Mouse (Mus musculus) midbrain, embryonic 11.5 days (tissue): ENCODE measurements around the gene Fabp3. TPM values are rescaled to one million over a fixed set of nuclear protein-coding genes. Genes with fewer than 3 reads are reported as not detected.
A peak's percentile ranks its signal among the peaks of the same experiment; 100 is the strongest.

ENCODE experiments used
- ATAC-seq: fragments of 200-750 bp; cut with Nextera tagmentation; 2 replicates; pipeline ENCODE4 v1.8.0; 2017; ENCODE audit warnings: moderate TSS enrichment, moderate library complexity; ENCODE audit not compliant: low FRiP score
- DNase-seq: peaks from one replicate; pipeline ENCODE4 v3.0.0; 2015; ENCODE audit warnings: low spot score; ENCODE audit errors: missing footprints
- H3K27ac ChIP-seq: fragments of 300-500 bp; sonication (generic); 2 replicates; pipeline ENCODE4 v1.5.1; 2014; ENCODE audit warnings: low read depth, low read length
- H3K27me3 ChIP-seq: fragments of 300-500 bp; sonication (generic); 2 replicates; pipeline ENCODE4 v1.6.1; 2014; ENCODE audit warnings: mild to moderate bottlenecking, low read length, moderate library complexity, mixed read lengths; ENCODE audit not compliant: control insufficient read depth, insufficient read depth
- H3K36me3 ChIP-seq: fragments of 300-500 bp; sonication (generic); 2 replicates; pipeline ENCODE4 v1.6.1; 2014; ENCODE audit warnings: mild to moderate bottlenecking, low read length, moderate library complexity, mixed read lengths; ENCODE audit not compliant: control insufficient read depth, insufficient read depth
- H3K4me1 ChIP-seq: fragments of 300-500 bp; sonication (generic); 2 replicates; pipeline ENCODE4 v1.6.1; 2014; ENCODE audit warnings: low read length; ENCODE audit not compliant: control insufficient read depth, insufficient read depth
- H3K4me2 ChIP-seq: fragments of 300-500 bp; sonication (generic); 2 replicates; pipeline ENCODE4 v1.6.1; 2014; ENCODE audit warnings: mild to moderate bottlenecking, moderate library complexity
- H3K4me3 ChIP-seq: fragments of 300-500 bp; sonication (generic); 2 replicates; pipeline ENCODE4 v1.5.1; 2014; ENCODE audit warnings: low read depth, low read length
- H3K9ac ChIP-seq: fragments of 300-500 bp; sonication (generic); 2 replicates; pipeline ENCODE4 v1.6.1; 2014; ENCODE audit warnings: low read length
- H3K9me3 ChIP-seq: fragments of 300-500 bp; sonication (generic); 2 replicates; pipeline ENCODE4 v1.6.1; 2016; ENCODE audit warnings: low read length; ENCODE audit not compliant: control insufficient read depth
- WGBS: fragments of 180-500 bp; shearing (Covaris S2); extraction: QIAGEN DNeasy Blood & Tissue Kit; methylation state at CpG from one replicate; pipeline ENCODE4 v1.1.7; 2014; 5-methylcytosine and 5-hydroxymethylcytosine counted together
- polyA plus RNA-seq: library from polyadenylated mRNA; unstranded; fragments of >200 nt; fragmentation: Nextera tagmentation; extraction: Ambion mirVana; gene quantifications from 2 replicates; pipeline ENCODE4 v1.2.1, GENCODE M21; 2014

The Fabp3 gene
- polyA plus RNA-seq, result 16.7 and 18.6 TPM in 2 replicates

GRCm38 (mm10) chr4:130308231-130309081, at the start of gene Fabp3, which contains the start of gene Gm10570:
Gene Fabp3, plus strand, starts transcription at chr4:130308595.
Gene Gm10570, minus strand, starts transcription at chr4:130308674.
- Histone ChIP-seq H3K4me2 (peak within 1 kb of the TSS; percentile 91), H3K4me3 (peak within 1 kb of the TSS; percentile 42), H3K27me3 (peaks cover 38% of the 10 kb centered on the region), H3K4me1 (peaks cover 14% of the 10 kb centered on the region), H3K9me3 (no peaks in the 10 kb centered on the region), H3K27ac (no peak within 1 kb of the TSS), H3K9ac (peak within 1 kb of the TSS; percentile 59), H3K36me3 (no peaks in the 10 kb centered on the region)
- under 1% methylated on average over 52 of the region's 52 CpGs for WGBS
- ATAC-seq (peak; percentile 80), DNase-seq (peak; percentile 97)

- H3K27ac ChIP-seq, result no peak overlapping the region
- H3K36me3 ChIP-seq, result peaks cover 11% of the 10 kb centered on the region
- peaks cover 9% of the 10 kb centered on the region for H3K4me1 ChIP-seq
- DNase-seq (no peak), ATAC-seq (no peak)
- H3K9ac ChIP-seq, result no peak overlapping the region
- H3K4me3 ChIP-seq, result no peak overlapping the region
- no peaks in the 10 kb centered on the region for H3K9me3 ChIP-seq
- H3K4me2 ChIP-seq, result no peak overlapping the region
- 35% methylated on average over 5 of the region's 5 CpGs for WGBS
- H3K27me3 ChIP-seq, result no peaks in the 10 kb centered on the region
Measured at GRCm38 (mm10) chr4:130260406-130260805, 48.0 kb upstream of the Fabp3 start.

- Histone ChIP-seq H3K27me3 (no peaks in the 10 kb centered on the region), H3K27ac (no peak overlapping the region), H3K4me3 (no peak overlapping the region), H3K36me3 (peaks cover 3% of the 10 kb centered on the region), H3K4me2 (no peak overlapping the region), H3K9me3 (no peaks in the 10 kb centered on the region), H3K4me1 (peaks cover 9% of the 10 kb centered on the region), H3K9ac (no peak overlapping the region; the same call in 1 of the 2 replicates)
- ATAC-seq (peak; percentile 24; the same call in 1 of the 2 replicates), DNase-seq (no peak)
- 15% methylated on average over 11 of the region's 11 CpGs for whole genome bisulfite sequencing
Measured at GRCm38 (mm10) chr4:130264131-130264530, 44.3 kb upstream of the Fabp3 start.

GRCm38 (mm10) chr4:130264698-130265349, 43.6 kb upstream of the Fabp3 start:
- no peak overlapping the region for H3K4me3 ChIP-seq
- no peak overlapping the region; the same call in 1 of the 2 replicates for H3K9ac ChIP-seq
- H3K27me3 ChIP-seq, result no peaks in the 10 kb centered on the region
- ATAC-seq, result peak; percentile 61
- peaks cover 9% of the 10 kb centered on the region for H3K4me1 ChIP-seq
- 25% methylated on average over 24 of the region's 24 CpGs for WGBS
- H3K4me2 ChIP-seq, result no peak overlapping the region
- peaks cover 3% of the 10 kb centered on the region for H3K36me3 ChIP-seq
- no peak overlapping the region for H3K27ac ChIP-seq
- no peaks in the 10 kb centered on the region for H3K9me3 ChIP-seq
- DNase-seq, result peak; percentile 99

- Histone ChIP-seq H3K4me3 (no peak overlapping the region), H3K27ac (no peak overlapping the region), H3K9ac (no peak overlapping the region), H3K36me3 (peaks cover 3% of the 10 kb centered on the region), H3K9me3 (no peaks in the 10 kb centered on the region), H3K4me1 (peaks cover 9% of the 10 kb centered on the region), H3K27me3 (no peaks in the 10 kb centered on the region), H3K4me2 (no peak overlapping the region)
- ATAC-seq, result no peak
- 52% methylated on average over 9 of the region's 9 CpGs for WGBS
- DNase-seq, result no peak
Measured at GRCm38 (mm10) chr4:130266601-130267000, 41.8 kb upstream of the Fabp3 start.

- WGBS, result 75% methylated on average over 7 of the region's 7 CpGs
- H3K36me3 ChIP-seq, result peaks cover 2% of the 10 kb centered on the region
- no peak for DNase-seq
- no peaks in the 10 kb centered on the region for H3K27me3 ChIP-seq
- ATAC-seq, result no peak
- H3K27ac ChIP-seq, result no peak overlapping the region
- H3K4me2 ChIP-seq, result no peak overlapping the region
- no peak overlapping the region for H3K9ac ChIP-seq
- no peaks in the 10 kb centered on the region for H3K9me3 ChIP-seq
- no peak overlapping the region for H3K4me3 ChIP-seq
- peaks cover 9% of the 10 kb centered on the region for H3K4me1 ChIP-seq
Measured at GRCm38 (mm10) chr4:130267069-130267468, 41.3 kb upstream of the Fabp3 start.

GRCm38 (mm10) chr4:130268736-130269135, 39.7 kb upstream of the Fabp3 start:
- WGBS, result 94% methylated on average over 10 of the region's 10 CpGs

GRCm38 (mm10) chr4:130270089-130270488, 38.3 kb upstream of the Fabp3 start:
- Histone ChIP-seq H3K4me3 (no peak overlapping the region), H3K27ac (no peak overlapping the region), H3K4me2 (no peak overlapping the region), H3K9me3 (no peaks in the 10 kb centered on the region), H3K36me3 (no peaks in the 10 kb centered on the region), H3K9ac (no peak overlapping the region), H3K27me3 (no peaks in the 10 kb centered on the region), H3K4me1 (peaks cover 8% of the 10 kb centered on the region)
- ATAC-seq, result no peak
- WGBS, result 92% methylated on average over 8 of the region's 8 CpGs
- DNase-seq, result peak; percentile 69

More at GRCm38 (mm10) chr4:130268736-130269135, 39.7 kb upstream of the Fabp3 start:
- no peaks in the 10 kb centered on the region for H3K36me3 ChIP-seq
- H3K4me1 ChIP-seq, result peaks cover 14% of the 10 kb centered on the region
- H3K9me3 ChIP-seq, result no peaks in the 10 kb centered on the region
- H3K4me3 ChIP-seq, result no peak overlapping the region
- H3K27me3 ChIP-seq, result no peaks in the 10 kb centered on the region
- DNase-seq (no peak), ATAC-seq (no peak)
- no peak overlapping the region for H3K9ac ChIP-seq
- H3K4me2 ChIP-seq, result no peak overlapping the region
- no peak overlapping the region for H3K27ac ChIP-seq
